Mouse (Mus musculus) bone marrow, adult 2 months (tissue): Measurements from ENCODE around the gene Frmpd4.

Experiments used
- CTCF ChIP-seq: fragments of 200-500 bp; IDR thresholded peaks from 2 replicates; pipeline ENCODE4 v1.5.1; 2011; ENCODE audit warnings: low read length, control low read depth; ENCODE audit not compliant: control insufficient read depth, insufficient read depth
- POLR2A ChIP-seq: fragments of 200-500 bp; IDR thresholded peaks from 2 replicates; pipeline ENCODE4 v1.6.1; 2011; ENCODE audit warnings: low read depth, mild to moderate bottlenecking, control low read depth, low read length, borderline replicate concordance; ENCODE audit not compliant: control insufficient read depth

DNA sequence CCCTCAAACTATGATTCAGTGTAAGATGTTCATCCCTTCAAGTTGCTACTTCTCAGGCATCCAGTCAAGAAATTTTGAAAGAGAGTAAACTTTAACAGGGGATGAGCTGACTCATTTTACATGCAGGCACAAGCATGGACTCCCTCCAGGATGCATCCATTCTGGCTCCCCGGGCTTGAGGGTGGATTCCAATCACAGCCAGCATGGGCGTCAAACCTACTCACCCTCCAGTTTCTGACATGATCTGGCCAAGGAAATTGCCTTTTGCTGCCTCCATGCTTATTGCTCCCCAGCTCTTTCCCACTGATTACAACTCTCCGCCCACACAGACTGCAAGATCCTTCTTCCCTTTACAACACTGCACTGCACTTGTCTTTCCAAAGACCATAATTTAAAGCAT, 370.0 kb downstream of the Frmpd4 start:
- TF ChIP-seq POLR2A (no peak), CTCF (no peak)
